Mouse (Mus musculus) limb, embryonic 13.5 days (tissue): ENCODE measurements around the gene 2310034G01Rik. TPM values are rescaled to one million over a fixed set of nuclear protein-coding genes. Genes with fewer than 3 reads are reported as not detected.

Experiments used
- ATAC-seq: fragments of 200-750 bp; cut with Nextera tagmentation; 2 replicates; pipeline ENCODE4 v1.8.0; 2017; ENCODE audit warnings: low read depth, moderate number of reproducible peaks, moderate TSS enrichment; ENCODE audit not compliant: low FRiP score
- H3K27ac ChIP-seq: fragments of 300-500 bp; sonication (generic); 2 replicates; pipeline ENCODE4 v1.5.1; 2015; ENCODE audit warnings: inconsistent platforms, mild to moderate bottlenecking, moderate library complexity
- H3K27me3 ChIP-seq: fragments of 300-500 bp; sonication (generic); 2 replicates; pipeline ENCODE4 v1.6.1; 2015; ENCODE audit warnings: mild to moderate bottlenecking, inconsistent platforms
- H3K36me3 ChIP-seq: fragments of 300-500 bp; sonication (generic); 2 replicates; pipeline ENCODE4 v1.6.1; 2015; ENCODE audit warnings: inconsistent platforms, mild to moderate bottlenecking, moderate library complexity
- H3K4me1 ChIP-seq: fragments of 300-500 bp; sonication (generic); 2 replicates; pipeline ENCODE4 v1.6.1; 2015; ENCODE audit warnings: inconsistent platforms
- H3K4me2 ChIP-seq: fragments of 300-500 bp; sonication (generic); replicated peaks from 2 replicates; pipeline ENCODE4 v1.6.1; 2015; ENCODE audit warnings: inconsistent platforms, mild to moderate bottlenecking, moderate library complexity
- H3K4me3 ChIP-seq: fragments of 300-500 bp; sonication (generic); 2 replicates; pipeline ENCODE4 v1.5.1; 2015; ENCODE audit warnings: moderate library complexity, mild to moderate bottlenecking, inconsistent platforms
- H3K9ac ChIP-seq: fragments of 300-500 bp; sonication (generic); 2 replicates; pipeline ENCODE4 v1.6.1; 2015; ENCODE audit warnings: mild to moderate bottlenecking, inconsistent platforms
- H3K9me3 ChIP-seq: fragments of 300-500 bp; sonication (generic); 2 replicates; pipeline ENCODE4 v1.6.1; 2016; ENCODE audit warnings: inconsistent platforms
- WGBS: fragments of 180-500 bp; shearing (Covaris S2); methylation state at CpG from one replicate; pipeline ENCODE4 v1.1.7; 2015; 5-methylcytosine and 5-hydroxymethylcytosine counted together
- polyA plus RNA-seq: library from polyadenylated mRNA; unstranded; fragments of >200 nt; fragmentation: Nextera tagmentation; extraction: Ambion mirVana; gene quantifications from 2 replicates; pipeline ENCODE4 v1.2.1, GENCODE M21; 2015

The 2310034G01Rik gene
- polyA plus RNA-seq, 1 experiment from 2014 or later, result 2.7 TPM

- Histone ChIP-seq H3K4me2 (no peak overlapping the region), H3K9ac (no peak overlapping the region), H3K27me3 (peaks cover 84% of the 10 kb centered on the region), H3K4me3 (no peak overlapping the region), H3K9me3 (no peaks in the 10 kb centered on the region), H3K4me1 (peaks cover 26% of the 10 kb centered on the region), H3K36me3 (no peaks in the 10 kb centered on the region), H3K27ac (no peak overlapping the region)
- no peak for ATAC-seq
- WGBS, result 67% methylated on average over 11 of the region's 11 CpGs
Measured at GRCm38 (mm10) chr19:46324366-46324765, 25.7 kb downstream of the 2310034G01Rik start.

GRCm38 (mm10) chr19:46323716-46324115, 26.4 kb downstream of the 2310034G01Rik start:
- no peak overlapping the region for H3K4me2 ChIP-seq
- H3K9me3 ChIP-seq, result no peaks in the 10 kb centered on the region
- H3K36me3 ChIP-seq, result no peaks in the 10 kb centered on the region
- 66% methylated on average over 5 of the region's 5 CpGs for WGBS
- H3K27me3 ChIP-seq, result peaks cover 90% of the 10 kb centered on the region
- no peak for ATAC-seq
- H3K4me1 ChIP-seq, result peaks cover 28% of the 10 kb centered on the region
- H3K4me3 ChIP-seq, result no peak overlapping the region
- H3K9ac ChIP-seq, result no peak overlapping the region
- H3K27ac ChIP-seq, result no peak overlapping the region

- Histone ChIP-seq H3K9me3 (no peaks in the 10 kb centered on the region), H3K4me2 (no peak overlapping the region), H3K4me1 (peaks cover 32% of the 10 kb centered on the region), H3K27me3 (peaks cover 97% of the 10 kb centered on the region), H3K4me3 (no peak overlapping the region), H3K9ac (no peak overlapping the region), H3K27ac (no peak overlapping the region), H3K36me3 (no peaks in the 10 kb centered on the region)
- 72% methylated on average over 13 of the region's 13 CpGs for WGBS
- ATAC-seq, result no peak
Measured at GRCm38 (mm10) chr19:46322996-46323572, 27.0 kb downstream of the 2310034G01Rik start.

- no peak for ATAC-seq
- peaks cover 100% of the 10 kb centered on the region for H3K27me3 ChIP-seq
- no peak overlapping the region for H3K4me3 ChIP-seq
- H3K36me3 ChIP-seq, result no peaks in the 10 kb centered on the region
- H3K4me2 ChIP-seq, result no peak overlapping the region
- H3K4me1 ChIP-seq, result peaks cover 32% of the 10 kb centered on the region
- no peak overlapping the region for H3K27ac ChIP-seq
- H3K9ac ChIP-seq, result no peak overlapping the region
- no peaks in the 10 kb centered on the region for H3K9me3 ChIP-seq
- WGBS, result 62% methylated on average over 11 of the region's 11 CpGs
Measured at GRCm38 (mm10) chr19:46322144-46322995, 27.7 kb downstream of the 2310034G01Rik start.

- Histone ChIP-seq H3K36me3 (no peaks in the 10 kb centered on the region), H3K4me1 (peaks cover 23% of the 10 kb centered on the region), H3K27ac (no peak overlapping the region), H3K9me3 (no peaks in the 10 kb centered on the region), H3K4me3 (no peak overlapping the region), H3K9ac (no peak overlapping the region), H3K27me3 (peaks cover 100% of the 10 kb centered on the region), H3K4me2 (no peak overlapping the region)
- WGBS, result 24% methylated on average over 6 of the region's 6 CpGs
- ATAC-seq, result no peak
Measured at GRCm38 (mm10) chr19:46321101-46321943, 28.8 kb downstream of the 2310034G01Rik start.

- Histone ChIP-seq H3K4me3 (no peak overlapping the region), H3K27me3 (peaks cover 100% of the 10 kb centered on the region), H3K9ac (no peak overlapping the region), H3K9me3 (no peaks in the 10 kb centered on the region), H3K36me3 (no peaks in the 10 kb centered on the region), H3K4me2 (no peak overlapping the region), H3K4me1 (peaks cover 23% of the 10 kb centered on the region), H3K27ac (no peak overlapping the region)
- no peak for ATAC-seq
- 78% methylated on average over 8 of the region's 8 CpGs for WGBS
Measured at GRCm38 (mm10) chr19:46320076-46320785, 29.9 kb downstream of the 2310034G01Rik start.

- Histone ChIP-seq H3K9me3 (no peaks in the 10 kb centered on the region), H3K4me2 (peak overlapping the region; percentile 73), H3K9ac (no peak overlapping the region), H3K4me3 (peak overlapping the region; percentile 11), H3K27me3 (peaks cover 100% of the 10 kb centered on the region), H3K27ac (no peak overlapping the region), H3K4me1 (peaks cover 23% of the 10 kb centered on the region), H3K36me3 (no peaks in the 10 kb centered on the region)
- WGBS, result 13% methylated on average over 16 of the region's 16 CpGs
- ATAC-seq, result no peak
Measured at GRCm38 (mm10) chr19:46318586-46319378, 31.3 kb downstream of the 2310034G01Rik start.

- Histone ChIP-seq H3K9ac (peak overlapping the region; percentile 62), H3K4me1 (peaks cover 23% of the 10 kb centered on the region), H3K27me3 (peaks cover 100% of the 10 kb centered on the region), H3K36me3 (peaks cover 2% of the 10 kb centered on the region; the same call in 1 of the 2 replicates), H3K4me3 (peak overlapping the region; percentile 52), H3K4me2 (peak overlapping the region; percentile 73), H3K27ac (no peak overlapping the region), H3K9me3 (no peaks in the 10 kb centered on the region)
- ATAC-seq, result no peak
- WGBS, result 2% methylated on average over 23 of the region's 42 CpGs
Measured at GRCm38 (mm10) chr19:46318031-46318471, 32.1 kb downstream of the 2310034G01Rik start.

- Histone ChIP-seq H3K4me1 (peaks cover 23% of the 10 kb centered on the region), H3K36me3 (peaks cover 7% of the 10 kb centered on the region; the same call in 1 of the 2 replicates), H3K27me3 (peaks cover 100% of the 10 kb centered on the region), H3K9ac (peak overlapping the region; percentile 62), H3K9me3 (no peaks in the 10 kb centered on the region), H3K4me2 (peak overlapping the region; percentile 73), H3K4me3 (peak overlapping the region; percentile 52), H3K27ac (no peak overlapping the region)
- WGBS, result under 1% methylated on average over 31 of the region's 48 CpGs
- no peak for ATAC-seq
Measured at GRCm38 (mm10) chr19:46317546-46317885, 32.6 kb downstream of the 2310034G01Rik start.

- WGBS, result 34% methylated on average over 15 of the region's 15 CpGs
- no peak for ATAC-seq
- Histone ChIP-seq H3K9me3 (no peaks in the 10 kb centered on the region), H3K27me3 (peaks cover 97% of the 10 kb centered on the region), H3K36me3 (peaks cover 12% of the 10 kb centered on the region), H3K4me3 (peak overlapping the region; percentile 52), H3K4me1 (peaks cover 23% of the 10 kb centered on the region), H3K9ac (peak overlapping the region; percentile 62), H3K4me2 (peak overlapping the region; percentile 73), H3K27ac (no peak overlapping the region)
Measured at GRCm38 (mm10) chr19:46316846-46317545, 33.1 kb downstream of the 2310034G01Rik start.
